Mouse (Mus musculus): ENCODE measurements around the gene Cnnm4. TPM values are rescaled to one million over a fixed set of nuclear protein-coding genes. Genes with fewer than 3 reads are reported as not detected.

Cnnm4 gene
- polyA plus RNA-seq, 1 experiment = 103 TPM

DNA sequence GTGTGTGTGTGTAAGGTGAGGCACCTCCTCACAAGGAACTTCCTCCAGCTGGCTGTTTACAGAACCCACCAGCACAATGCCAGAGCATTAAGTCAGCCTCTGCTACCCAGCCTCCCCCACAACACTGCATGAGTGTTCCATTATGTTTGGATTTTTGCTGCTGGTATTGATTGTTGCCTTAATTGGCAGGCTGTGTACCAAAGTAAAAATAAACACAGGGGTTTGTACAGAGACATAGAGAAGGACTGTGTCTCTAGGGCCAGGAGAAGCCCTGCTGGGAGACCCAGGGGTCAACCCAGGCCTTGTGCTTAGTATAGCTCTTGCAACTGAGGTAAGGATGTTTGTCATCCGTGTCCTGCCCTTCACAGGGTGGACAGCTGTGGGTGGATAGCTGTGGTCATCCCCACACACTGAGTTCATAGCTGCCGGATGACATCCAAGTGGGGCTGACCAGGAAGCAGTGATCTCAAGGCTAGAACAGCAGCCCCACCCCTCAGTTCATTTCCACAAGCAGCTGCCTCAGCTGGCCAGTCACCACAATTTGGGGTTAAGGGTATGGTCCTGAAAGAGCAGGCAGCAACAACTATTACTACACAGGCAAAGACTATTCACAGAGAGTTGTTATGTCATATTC, 1.5 kb upstream of the Cnnm4 start:
- 20% methylated on average over 2 of the region's 2 CpGs for WGBS

DNA sequence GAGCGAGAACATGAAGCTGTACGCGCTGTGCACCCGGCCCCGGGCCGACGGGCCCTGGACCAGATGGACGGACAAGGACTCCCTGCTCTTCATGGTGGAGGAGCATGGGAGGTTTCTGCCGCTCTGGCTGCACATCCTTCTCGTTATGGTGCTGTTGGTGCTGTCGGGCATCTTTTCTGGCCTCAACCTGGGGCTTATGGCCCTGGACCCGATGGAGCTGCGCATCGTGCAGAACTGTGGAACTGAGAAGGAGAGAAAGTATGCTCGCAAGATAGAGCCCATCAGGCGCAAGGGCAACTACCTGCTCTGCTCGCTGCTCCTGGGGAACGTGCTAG, 653 bp downstream of the Cnnm4 start:
- 7% methylated on average over 18 of the region's 18 CpGs for WGBS
- DNase-seq (ENCODE audit: low read depth, low spot score) = no peak

More for the DNA sequence above, 1.5 kb upstream of the Cnnm4 start:
- no peak for DNase-seq (ENCODE audit: low read depth, low spot score)

DNA sequence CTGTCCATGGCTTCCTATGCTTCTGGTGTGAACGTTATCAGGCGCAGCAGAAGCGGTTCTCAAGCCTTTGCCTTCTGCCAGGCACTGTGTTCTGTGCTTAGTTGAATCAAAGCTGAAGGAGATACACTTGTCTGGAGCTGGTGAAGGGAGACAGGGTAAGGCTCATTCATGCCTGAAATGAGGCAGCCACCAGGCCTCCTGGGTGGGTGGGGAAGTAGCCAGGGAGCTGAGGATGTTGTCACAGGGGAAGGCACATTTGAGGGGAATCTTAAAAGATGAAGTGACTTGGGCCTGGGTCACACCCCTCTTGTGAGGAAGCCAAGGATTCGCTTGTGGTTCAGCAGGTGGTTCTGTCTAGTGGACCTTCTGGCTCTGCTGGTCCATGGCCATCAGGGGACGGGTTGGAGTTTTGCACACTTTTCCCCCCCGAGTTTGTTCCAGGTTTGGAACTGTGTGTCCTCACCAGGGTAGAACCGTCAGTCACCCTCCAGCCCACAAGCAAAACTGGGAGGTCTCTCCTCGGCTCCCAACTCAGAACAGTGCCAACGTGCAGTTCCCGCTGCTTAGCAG, 1.9 kb downstream of the Cnnm4 start:
- DNase-seq (ENCODE audit: low read depth, low spot score) = no peak
- WGBS = 18% methylated on average over 10 of the region's 10 CpGs

DNA sequence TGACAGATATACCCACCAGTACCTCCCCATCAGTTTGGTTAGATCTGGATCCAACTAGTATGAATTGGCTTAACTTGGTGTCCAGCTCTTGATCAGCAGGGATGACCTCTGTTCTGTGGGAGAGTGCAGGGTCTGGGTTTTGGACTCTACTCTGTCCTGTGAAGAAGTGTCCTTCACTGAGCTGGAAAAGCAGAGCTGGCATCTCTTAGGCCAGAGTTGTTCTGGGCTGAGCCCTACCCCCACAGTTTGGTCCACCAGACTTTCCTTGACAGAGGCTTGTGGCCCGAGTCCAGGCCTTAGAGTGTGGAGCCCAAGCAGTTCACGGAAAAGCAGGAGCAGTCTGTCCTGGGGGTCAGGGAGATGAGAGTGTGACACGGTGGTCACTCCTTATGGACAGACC, 3.2 kb downstream of the Cnnm4 start:
- 21% methylated on average over 3 of the region's 3 CpGs for WGBS
- no peak for DNase-seq (ENCODE audit: low read depth, low spot score)

DNA sequence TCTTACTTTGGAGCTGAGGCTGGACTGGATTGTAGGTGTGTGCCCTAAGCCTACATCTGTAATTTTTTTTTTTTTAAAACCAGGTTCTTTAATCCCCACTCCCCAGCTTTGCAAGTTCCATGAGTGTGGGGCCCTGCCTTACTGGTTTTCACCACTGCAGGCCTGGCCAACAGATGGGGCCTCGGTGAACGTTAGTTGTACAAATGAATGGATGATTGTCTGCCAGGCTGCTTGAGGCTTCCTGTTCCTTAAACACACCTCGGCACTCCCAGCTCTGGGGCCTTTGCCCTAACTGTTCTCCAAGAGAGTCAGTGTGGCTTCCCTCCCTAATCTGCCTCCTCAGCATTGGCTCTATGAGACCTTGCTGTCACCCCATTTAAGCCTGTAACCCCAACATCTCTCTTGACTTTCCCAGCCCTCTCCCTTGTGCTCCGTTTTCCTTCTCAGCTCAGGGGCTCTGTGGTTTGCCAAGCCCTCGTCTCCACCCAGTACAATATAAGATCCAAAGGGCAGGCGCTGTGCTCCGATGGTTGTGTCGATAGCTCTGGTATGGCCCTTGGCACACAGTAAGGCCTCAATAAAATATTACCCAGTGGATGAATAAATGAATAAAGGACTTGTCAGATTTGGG, 4.2 kb downstream of the Cnnm4 start:
- DNase-seq (ENCODE audit: low read depth, low spot score) = no peak
- 18% methylated on average over 8 of the region's 8 CpGs for WGBS

DNA sequence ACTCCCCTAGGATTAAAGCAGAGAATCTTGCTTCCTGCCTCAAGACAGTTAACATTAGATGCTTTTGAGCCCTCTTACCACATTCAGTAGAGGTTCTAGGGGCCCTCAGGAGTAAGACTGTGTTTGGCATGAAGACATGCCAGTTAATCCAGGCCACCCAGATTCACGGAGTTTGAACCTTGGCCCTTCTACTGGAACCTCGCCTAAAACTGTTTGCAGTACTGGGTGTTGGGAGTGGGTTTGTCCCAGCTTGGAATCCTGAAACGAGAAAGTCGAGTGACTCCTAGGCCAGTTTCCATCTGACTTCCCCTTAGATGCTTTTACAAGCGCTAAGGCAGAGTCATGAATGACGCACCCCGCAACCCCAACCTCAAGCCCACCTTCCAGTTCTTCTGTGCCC, 5.0 kb downstream of the Cnnm4 start:
- DNase-seq (ENCODE audit: low read depth, low spot score) = no peak
- WGBS = 18% methylated on average over 7 of the region's 7 CpGs

DNA sequence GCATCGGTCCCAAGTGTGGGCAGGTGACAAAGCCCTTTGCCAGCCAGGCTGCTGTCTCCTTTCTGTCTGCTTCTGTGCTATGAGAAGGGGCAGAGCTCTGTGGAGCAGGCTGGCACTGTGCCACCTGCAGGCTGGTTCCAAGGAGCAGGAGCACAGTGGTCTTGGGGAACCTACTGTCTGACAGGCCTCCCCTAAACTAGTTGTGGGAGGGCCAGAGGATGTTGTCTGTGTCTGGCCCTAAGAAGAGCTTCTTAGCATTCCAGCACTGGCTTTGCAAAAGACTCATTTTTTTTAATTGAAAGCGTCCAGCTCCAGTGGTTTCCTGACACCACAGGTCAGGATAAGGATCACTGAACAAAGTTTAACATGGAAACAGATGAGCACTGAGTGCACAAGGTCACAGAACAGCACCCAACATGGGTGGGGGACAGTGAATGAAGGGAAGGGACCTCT, 6.9 kb downstream of the Cnnm4 start:
- WGBS = 40% methylated on average over 2 of the region's 2 CpGs
- no peak for DNase-seq (ENCODE audit: low read depth, low spot score)

DNA sequence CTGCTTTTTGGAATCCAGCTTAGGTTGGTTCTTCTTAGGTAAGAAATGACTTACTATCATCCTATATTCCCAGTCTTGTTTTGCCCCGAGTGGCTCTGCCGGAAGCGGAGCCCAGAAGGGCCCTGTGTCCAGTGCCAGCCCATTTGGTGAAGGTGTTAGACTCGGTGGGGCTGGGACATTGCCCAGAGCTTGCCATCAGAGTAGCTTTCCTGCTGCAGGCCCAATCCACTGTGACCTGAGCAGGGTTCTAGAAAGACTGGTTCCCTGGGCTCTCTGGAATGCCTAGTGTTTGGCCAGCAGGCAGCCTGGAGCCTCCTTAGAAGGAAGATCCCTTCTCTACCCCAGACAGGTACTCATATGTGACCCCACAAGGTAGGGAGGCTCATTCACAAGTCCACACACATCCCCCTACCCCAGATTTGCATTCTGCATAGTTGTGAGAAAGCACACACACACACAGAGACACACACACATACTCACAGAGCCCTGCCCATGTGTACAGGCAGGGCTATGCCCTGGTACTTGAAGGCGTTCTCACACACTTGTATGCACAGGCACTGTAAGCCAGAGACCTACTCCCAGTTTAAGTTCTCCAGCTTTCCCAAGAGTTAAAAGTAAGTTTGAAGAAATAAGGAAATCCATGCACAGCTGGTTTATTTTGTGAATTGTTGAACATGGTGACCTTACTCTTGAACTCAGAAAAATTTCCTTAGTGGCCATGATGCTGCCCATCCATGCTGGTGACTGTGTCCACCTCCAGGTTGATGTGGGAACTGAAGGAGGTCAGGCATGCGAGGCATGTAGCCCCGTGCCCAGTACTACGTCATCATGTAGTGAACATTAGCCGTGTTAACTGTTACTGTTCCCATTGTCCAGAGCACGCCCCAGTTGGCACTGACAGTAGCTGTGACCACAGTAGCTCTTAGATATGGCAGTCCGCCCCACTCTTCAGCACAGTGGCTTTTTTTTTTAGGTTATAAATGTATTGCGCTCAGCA, 8.8 kb downstream of the Cnnm4 start:
- WGBS = 56% methylated on average over 12 of the region's 12 CpGs
- no peak for DNase-seq (ENCODE audit: low read depth, low spot score)

DNA sequence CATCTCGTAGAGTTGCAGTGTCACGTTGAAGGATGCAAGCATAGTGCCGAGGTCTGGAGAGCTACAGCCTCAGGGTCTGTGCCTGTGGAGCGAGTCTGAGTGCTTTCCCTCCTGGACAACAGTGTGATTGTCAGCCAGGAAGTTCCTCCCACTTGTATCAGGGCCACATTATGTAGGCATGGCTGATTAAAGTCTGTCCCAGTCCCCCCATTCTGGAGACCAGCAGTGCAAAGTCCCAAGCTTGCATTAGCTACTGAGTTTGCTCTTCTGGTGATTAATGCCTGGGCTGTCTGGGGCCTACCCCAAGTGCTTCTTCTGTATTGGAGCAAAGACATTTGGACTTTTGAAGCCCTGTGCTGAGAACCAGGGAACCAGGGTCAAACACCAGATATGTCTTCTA, 12.4 kb downstream of the Cnnm4 start:
- 49% methylated on average over 4 of the region's 4 CpGs for WGBS

DNA sequence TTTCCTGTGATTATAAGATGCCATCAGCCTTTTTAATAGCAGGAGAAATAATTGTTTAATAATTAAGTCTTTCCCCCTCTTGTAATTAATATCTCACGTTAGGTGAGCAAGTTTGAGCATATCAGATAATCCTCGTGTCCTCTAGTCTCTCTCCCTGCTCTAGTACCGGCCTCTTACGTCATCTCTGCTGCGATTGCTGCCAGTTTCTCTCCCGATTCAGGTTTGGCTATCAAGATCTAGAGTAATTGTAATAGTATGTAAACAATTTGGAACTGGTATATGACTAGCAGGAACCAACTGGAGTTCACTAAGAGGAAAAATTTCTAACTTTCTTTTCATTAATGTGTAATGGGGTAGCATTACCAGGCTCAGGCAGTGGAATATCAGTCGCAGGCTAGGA, 13.7 kb downstream of the Cnnm4 start:
- DNase-seq (ENCODE audit: low read depth, low spot score) = no peak
- 20% methylated on average over 7 of the region's 7 CpGs for WGBS

More for the DNA sequence above, 12.4 kb downstream of the Cnnm4 start:
- DNase-seq (ENCODE audit: low read depth, low spot score) = no peak

DNA sequence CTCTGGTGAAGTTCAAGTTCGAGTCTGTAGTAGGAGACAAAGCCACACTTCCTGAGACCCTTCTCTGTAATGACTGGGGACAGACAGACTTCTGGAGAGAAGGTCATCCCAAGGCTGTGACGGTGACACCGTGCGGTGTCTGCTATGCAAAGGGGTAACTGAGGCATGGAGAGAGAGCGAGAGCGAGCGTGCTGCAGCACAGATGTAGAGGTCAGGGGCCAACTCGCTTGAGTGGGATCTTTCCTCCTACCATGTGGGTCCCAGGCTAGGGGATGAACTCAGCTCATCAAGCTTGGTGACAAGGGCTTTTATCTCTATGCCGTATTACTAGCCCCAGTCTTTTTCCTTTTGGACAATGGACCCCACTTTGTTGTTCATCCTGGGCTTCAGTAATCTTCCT, 15.7 kb downstream of the Cnnm4 start:
- 91% methylated on average over 9 of the region's 9 CpGs for whole genome bisulfite sequencing
- no peak for DNase-seq (ENCODE audit: low read depth, low spot score)

DNA sequence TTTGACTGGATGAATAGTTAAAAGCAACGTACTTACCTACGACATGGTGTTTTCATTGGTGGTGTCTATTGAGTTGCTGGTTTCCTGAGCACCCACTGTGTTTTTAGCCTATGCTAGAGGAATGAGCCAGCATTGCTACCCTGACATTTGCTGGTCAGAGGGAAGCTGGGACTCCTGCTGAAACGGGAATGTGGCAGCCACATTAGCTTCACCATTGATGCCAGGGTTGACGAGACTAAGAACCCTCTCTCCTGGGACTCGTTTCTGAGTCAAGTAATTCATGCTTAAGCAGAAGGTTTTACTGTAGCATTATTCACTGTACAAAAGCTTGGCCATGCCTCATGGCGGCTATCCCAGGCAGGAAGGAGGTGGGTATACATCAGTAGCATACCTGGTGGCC, 18.2 kb downstream of the Cnnm4 start:
- 75% methylated on average over 6 of the region's 6 CpGs for WGBS
- DNase-seq (ENCODE audit: low read depth, low spot score) = no peak

DNA sequence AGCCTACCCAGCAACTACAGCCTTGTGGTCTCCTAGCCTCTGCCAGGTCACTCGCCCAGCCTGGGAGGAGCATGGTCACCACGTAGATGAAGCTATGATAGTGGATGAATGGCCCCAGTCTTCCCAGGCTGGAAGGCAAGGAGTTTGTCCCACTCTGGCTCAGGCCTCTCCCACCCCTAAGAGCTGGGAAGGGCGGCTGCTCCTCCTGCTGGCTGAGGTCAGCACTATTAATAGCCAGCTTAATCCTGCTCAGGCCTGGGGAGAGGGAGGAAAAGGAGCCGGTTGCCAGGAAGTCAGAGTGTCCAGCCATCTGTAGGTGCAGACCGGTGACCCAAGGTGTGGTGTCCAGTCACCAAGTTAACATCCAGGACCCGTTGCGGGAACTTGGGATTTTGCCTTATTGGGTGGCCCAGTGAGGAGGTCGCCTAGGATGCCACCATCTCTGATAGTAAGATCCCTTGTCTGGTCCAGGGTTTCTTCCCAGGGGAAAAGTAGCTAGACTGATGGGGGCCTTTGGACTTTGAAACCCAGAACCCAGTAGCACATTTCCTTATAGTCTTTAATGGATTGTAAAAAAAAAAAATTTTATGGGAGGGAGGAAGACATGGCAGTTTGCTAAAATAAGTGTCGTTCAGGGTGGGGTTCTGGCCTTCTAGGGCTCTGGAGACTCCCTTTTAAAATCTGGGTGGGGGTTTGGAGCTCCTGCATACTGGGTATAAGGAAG, 21.2 kb downstream of the Cnnm4 start:
- WGBS = 13% methylated on average over 9 of the region's 9 CpGs
- DNase-seq (ENCODE audit: low read depth, low spot score) = no peak

DNA sequence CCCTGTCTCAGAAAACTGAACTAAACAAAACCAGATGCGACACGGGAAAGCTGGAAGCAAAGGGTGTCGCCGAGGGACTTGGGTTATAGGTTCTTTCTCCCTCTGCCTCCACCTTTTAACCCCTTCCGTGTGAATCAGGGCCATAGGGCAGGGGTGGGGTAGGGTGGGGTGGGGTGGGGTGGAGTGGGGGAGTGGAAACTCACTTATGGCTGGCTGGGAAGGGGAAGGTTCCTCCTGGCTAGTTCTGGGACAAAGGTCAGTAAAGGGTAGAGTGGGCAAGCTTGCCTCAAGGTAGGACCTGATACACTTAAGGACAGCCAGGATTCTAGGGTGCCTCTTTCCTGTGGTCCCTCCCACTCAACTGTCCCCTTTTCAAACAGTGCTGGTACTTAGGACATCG, 21.9 kb downstream of the Cnnm4 start:
- no peak for DNase-seq (ENCODE audit: low read depth, low spot score)
- WGBS = 32% methylated on average over 6 of the region's 6 CpGs

DNA sequence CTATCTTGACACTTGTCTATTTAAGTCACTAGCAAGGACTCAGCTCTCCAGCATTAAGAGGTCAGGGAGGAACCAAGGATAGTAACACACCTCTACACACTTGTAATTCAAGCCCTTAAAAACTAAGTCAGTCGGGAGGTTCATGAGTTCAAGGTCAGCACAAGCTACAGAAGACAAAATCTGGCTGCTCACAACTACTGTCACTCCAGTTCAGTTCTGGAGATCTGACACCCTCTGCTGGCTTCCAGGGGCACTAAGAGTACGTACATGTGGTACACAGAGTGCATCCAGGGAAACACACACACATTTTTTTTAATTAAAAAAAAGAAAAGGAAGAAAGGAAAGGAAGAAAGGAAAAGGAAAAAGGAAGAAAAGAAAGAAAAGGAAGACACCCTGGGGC, 25.3 kb downstream of the Cnnm4 start:
- 25% methylated on average over 2 of the region's 2 CpGs for WGBS
- DNase-seq (ENCODE audit: low read depth, low spot score) = no peak

DNA sequence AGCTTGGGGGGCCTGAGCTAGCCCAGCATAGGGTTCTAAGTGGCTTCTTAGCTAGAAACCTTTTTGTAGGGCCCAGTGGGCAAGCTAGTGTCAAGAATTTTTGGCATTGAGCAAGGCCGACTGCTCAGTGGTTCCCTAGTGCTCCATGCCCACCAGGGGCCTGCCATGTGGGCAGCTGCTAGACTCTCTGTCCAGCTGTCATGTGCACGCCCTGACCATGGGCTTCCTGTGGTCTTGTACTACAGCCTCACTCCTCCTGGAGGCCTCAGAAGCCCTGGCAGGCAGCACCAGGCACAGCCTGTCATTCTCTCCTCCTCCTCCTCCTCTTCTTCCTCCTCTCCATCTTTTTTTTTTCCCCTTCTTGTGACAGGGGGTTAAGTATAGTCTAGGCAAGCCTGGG, 25.9 kb downstream of the Cnnm4 start:
- WGBS = 81% methylated on average over 2 of the region's 2 CpGs

DNA sequence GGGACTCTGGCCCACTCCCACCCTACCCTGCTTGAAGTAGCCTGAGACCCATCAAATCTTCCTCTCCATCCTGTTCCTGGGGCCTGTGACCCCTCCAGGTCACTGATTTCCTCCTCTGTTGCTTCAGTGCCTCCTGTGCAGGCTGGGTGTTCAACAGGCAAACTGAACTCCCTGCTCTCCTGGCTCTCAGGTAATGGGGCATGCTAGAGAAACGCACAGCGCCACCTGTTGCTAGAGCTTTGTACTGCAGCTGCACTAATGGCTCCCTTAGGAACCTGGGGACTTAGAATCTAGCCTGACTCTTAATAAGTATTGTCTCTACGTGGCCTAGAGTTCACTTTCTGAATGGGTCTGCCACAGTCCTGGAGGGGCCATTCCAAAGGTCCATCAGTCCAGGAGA, 29.8 kb downstream of the Cnnm4 start:
- WGBS = 4% methylated on average over 3 of the region's 3 CpGs

More for the DNA sequence above, 25.9 kb downstream of the Cnnm4 start:
- no peak for DNase-seq (ENCODE audit: low read depth, low spot score)

DNA sequence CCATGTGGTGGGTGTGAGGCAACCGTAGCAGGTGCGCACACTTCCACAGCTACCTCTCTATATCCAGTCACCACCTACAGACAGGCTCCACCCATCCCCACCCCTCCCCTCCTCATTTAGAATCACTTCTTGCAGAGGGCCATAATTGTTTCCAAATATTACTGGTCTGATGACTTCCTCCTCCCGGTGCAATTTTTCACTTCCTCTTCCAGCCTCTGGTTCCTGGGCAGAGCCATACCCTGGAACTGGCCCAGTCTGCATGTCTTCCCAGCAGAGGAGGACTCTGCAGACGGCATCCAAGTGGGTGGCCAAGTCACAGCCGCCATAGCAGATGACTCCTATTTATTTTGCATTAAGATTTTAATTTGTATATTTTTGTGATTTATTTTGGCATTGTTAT, 36.8 kb downstream of the Cnnm4 start:
- 51% methylated on average over 5 of the region's 5 CpGs for WGBS
- DNase-seq (ENCODE audit: low read depth, low spot score) = no peak

More for the DNA sequence above, 29.8 kb downstream of the Cnnm4 start:
- no peak for DNase-seq (ENCODE audit: low read depth, low spot score)

DNA sequence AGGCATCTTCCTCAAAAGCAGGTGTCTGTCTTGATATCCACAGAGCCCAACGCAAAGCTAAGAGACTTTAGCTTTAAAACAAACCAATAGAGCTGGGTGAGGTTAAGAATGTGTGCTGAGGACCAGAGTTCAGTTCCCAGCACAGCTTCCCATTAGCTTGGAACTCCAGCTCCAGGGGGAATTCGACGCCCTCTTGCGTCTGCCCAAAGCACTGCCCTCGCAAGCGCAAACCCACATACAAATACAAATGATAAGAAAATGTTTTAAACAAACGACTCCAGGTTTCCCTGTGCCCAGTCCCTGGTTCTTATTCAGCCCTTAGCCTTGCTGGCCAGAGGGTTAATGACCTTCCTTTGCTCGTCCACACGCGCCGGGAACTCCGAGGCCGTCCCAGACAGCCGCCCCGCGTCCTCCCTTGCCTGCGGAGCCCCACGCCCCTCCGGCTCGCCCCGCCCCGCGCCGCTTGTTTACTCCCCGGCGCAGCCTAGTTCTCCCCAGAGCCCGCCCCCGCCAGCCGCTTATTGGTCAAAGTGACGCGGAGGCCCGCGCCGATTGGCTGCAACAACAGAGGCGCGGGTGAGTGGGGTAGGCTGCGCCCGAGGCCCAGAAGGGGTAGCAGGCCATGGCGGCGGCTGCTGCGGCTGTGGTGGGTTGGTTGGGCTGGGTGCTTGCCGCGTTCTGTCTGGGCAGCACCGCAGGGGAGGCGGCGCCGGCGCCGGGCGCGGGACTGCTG, 40.0 kb downstream of the Cnnm4 start, which contains the start of gene Cnnm3:
Cnnm3 (plus strand) TSS at position 579 of the 733 bp plus-strand sequence.
- peak; percentile 96 for DNase-seq (ENCODE audit: low read depth, low spot score)
- WGBS = 2% methylated on average over 51 of the region's 51 CpGs
